Mouse (Mus musculus) hindbrain, embryonic 12.5 days (tissue): Measurements from ENCODE around the gene Nck2. TPM values are rescaled to one million over a fixed set of nuclear protein-coding genes. Genes with fewer than 3 reads are reported as not detected.

Experiments
- ATAC-seq: fragments of 200-750 bp; cut with Nextera tagmentation; 2 replicates; pipeline ENCODE4 v1.8.0; 2017; ENCODE audit warnings: moderate TSS enrichment; ENCODE audit not compliant: low FRiP score
- H3K27ac ChIP-seq: fragments of 300-500 bp; sonication (generic); 2 replicates; pipeline ENCODE4 v1.5.1; 2016; ENCODE audit warnings: mild to moderate bottlenecking
- H3K27me3 ChIP-seq: fragments of 300-500 bp; sonication (generic); 2 replicates; pipeline ENCODE4 v1.6.1; 2016; ENCODE audit warnings: mild to moderate bottlenecking
- H3K36me3 ChIP-seq: fragments of 300-500 bp; sonication (generic); 2 replicates; pipeline ENCODE4 v1.6.1; 2016; ENCODE audit warnings: mild to moderate bottlenecking
- H3K4me1 ChIP-seq: fragments of 300-500 bp; sonication (generic); 2 replicates; pipeline ENCODE4 v1.6.1; 2016
- H3K4me2 ChIP-seq: fragments of 300-500 bp; sonication (generic); replicated peaks from 2 replicates; pipeline ENCODE4 v1.6.1; 2016; ENCODE audit warnings: mild to moderate bottlenecking
- H3K4me3 ChIP-seq: fragments of 300-500 bp; sonication (generic); 2 replicates; pipeline ENCODE4 v1.5.1; 2016; ENCODE audit warnings: mild to moderate bottlenecking
- H3K9ac ChIP-seq: fragments of 300-500 bp; sonication (generic); 2 replicates; pipeline ENCODE4 v1.6.1; 2016; ENCODE audit warnings: mild to moderate bottlenecking, moderate library complexity
- H3K9me3 ChIP-seq: fragments of 300-500 bp; sonication (generic); replicated peaks from 2 replicates; pipeline ENCODE4 v1.6.1; 2016; ENCODE audit warnings: mild to moderate bottlenecking
- WGBS: fragments of 180-500 bp; shearing (Covaris S2); methylation state at CpG from one replicate; pipeline ENCODE4 v1.1.7; 2016; 5-methylcytosine and 5-hydroxymethylcytosine counted together
- polyA plus RNA-seq: library from polyadenylated mRNA; unstranded; fragments of >200 nt; fragmentation: Nextera tagmentation; extraction: Ambion mirVana; gene quantifications from 2 replicates; pipeline ENCODE4 v1.2.1, GENCODE M21; 2016

Nck2 gene
- polyA plus RNA-seq, 1 experiment from 2014 or later: 54.4 TPM

GRCm38 (mm10) chr1:43589001-43589400, 144.6 kb downstream of the Nck2 start:
- H3K27me3 ChIP-seq: no peaks in the 10 kb centered on the region
- no peak overlapping the region for H3K27ac ChIP-seq
- H3K4me2 ChIP-seq: no peak overlapping the region
- no peak for ATAC-seq
- H3K9ac ChIP-seq: no peak overlapping the region
- 0 out of 2 replicates have a peak, but pooled peaks cover 5% of the 10 kb centered on the region for H3K4me1 ChIP-seq
- no peak overlapping the region for H3K4me3 ChIP-seq
- 89% methylated on average over 1 of the region's 1 CpGs for WGBS
- H3K36me3 ChIP-seq: no peaks in the 10 kb centered on the region
- no peaks in the 10 kb centered on the region for H3K9me3 ChIP-seq

DNA sequence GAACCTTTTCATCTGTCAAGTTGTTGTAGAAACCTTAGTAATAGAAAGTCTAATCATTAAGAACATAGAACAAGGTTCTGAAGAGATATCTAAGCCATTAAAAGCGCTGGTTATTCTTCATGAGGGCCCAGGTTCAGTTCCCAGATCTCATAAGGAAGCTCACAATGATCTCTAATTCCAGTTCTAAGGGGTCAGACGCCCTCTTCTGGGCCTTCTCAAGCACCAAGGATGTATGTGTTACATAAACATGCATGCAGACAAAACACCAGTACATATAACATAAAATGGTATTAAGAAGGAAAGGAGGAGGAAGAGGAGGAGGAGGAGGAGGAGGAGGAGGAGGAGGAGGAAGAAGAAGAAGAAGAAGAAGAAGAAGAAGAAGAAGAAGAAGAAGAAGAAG, 145.5 kb downstream of the Nck2 start:
- H3K27me3 ChIP-seq: no peaks in the 10 kb centered on the region
- H3K9me3 ChIP-seq: no peaks in the 10 kb centered on the region
- ATAC-seq: no peak
- no peaks in the 10 kb centered on the region for H3K36me3 ChIP-seq
- 0 out of 2 replicates have a peak, but pooled peaks cover 5% of the 10 kb centered on the region for H3K4me1 ChIP-seq
- no peak overlapping the region for H3K27ac ChIP-seq
- H3K4me3 ChIP-seq: no peak overlapping the region
- WGBS: 55% methylated on average over 2 of the region's 2 CpGs
- H3K9ac ChIP-seq: no peak overlapping the region
- no peak overlapping the region for H3K4me2 ChIP-seq

DNA sequence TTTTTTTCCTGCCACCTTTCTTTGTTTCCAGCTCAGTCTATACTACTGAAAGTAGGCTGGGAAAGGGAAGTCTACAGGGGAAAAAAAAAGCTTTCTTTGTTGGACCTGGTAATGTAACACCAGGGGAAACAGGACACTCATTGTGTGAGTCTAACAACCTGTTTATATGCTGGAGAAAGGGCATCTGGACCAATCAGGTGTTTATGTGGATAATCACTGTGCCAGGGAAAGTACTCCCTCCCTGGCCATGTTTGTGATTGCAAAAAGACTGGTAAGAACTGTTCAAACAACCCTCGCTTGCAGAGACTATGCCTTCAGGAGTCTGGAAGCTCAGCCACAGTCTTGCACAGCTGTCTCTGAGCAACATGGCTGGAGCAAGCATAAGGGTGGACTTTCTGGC, 146.3 kb downstream of the Nck2 start:
- 53% methylated on average over 1 of the region's 1 CpGs for WGBS
- ATAC-seq: no peak
- no peaks in the 10 kb centered on the region for H3K36me3 ChIP-seq
- H3K27ac ChIP-seq: no peak overlapping the region
- no peak overlapping the region for H3K4me2 ChIP-seq
- H3K4me3 ChIP-seq: no peak overlapping the region
- peaks cover 9% of the 10 kb centered on the region; the same call in 1 of the 2 replicates for H3K4me1 ChIP-seq
- no peaks in the 10 kb centered on the region for H3K27me3 ChIP-seq
- H3K9ac ChIP-seq: no peak overlapping the region
- H3K9me3 ChIP-seq: no peaks in the 10 kb centered on the region

DNA sequence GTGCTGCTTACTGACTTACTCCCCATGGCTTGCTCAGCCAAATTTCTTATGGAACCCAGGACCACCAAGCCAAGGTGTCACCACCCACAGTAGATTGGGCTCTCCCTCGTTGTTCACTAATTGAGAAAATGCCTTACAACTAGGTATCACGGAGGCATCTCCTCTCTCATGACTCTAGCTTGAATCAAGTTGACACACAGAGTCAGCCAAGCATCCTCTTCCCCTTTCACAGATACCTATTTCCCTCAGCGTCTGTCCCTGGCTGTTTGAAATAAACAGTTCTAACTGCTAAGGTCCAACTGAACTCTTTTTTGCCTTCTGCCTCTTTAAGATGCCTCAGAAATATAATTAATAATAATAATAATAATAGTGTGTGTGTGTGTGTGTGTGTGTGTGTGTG, 148.7 kb downstream of the Nck2 start:
- WGBS: 79% methylated on average over 3 of the region's 3 CpGs
- H3K9ac ChIP-seq: no peak overlapping the region
- ATAC-seq: no peak
- peaks cover 9% of the 10 kb centered on the region; the same call in 1 of the 2 replicates for H3K4me1 ChIP-seq
- H3K9me3 ChIP-seq: no peaks in the 10 kb centered on the region
- no peak overlapping the region for H3K27ac ChIP-seq
- no peaks in the 10 kb centered on the region for H3K27me3 ChIP-seq
- no peak overlapping the region for H3K4me3 ChIP-seq
- H3K4me2 ChIP-seq: no peak overlapping the region
- no peaks in the 10 kb centered on the region for H3K36me3 ChIP-seq

- ATAC-seq: no peak
- no peak overlapping the region for H3K27ac ChIP-seq
Measured at GRCm38 (mm10) chr1:43594738-43595137, 150.4 kb downstream of the Nck2 start.

GRCm38 (mm10) chr1:43597731-43598130, 153.4 kb downstream of the Nck2 start:
- H3K9me3 ChIP-seq: no peaks in the 10 kb centered on the region
- no peaks in the 10 kb centered on the region for H3K27me3 ChIP-seq
- ATAC-seq: no peak
- no peaks in the 10 kb centered on the region for H3K36me3 ChIP-seq
- no peak overlapping the region for H3K4me3 ChIP-seq
- H3K4me2 ChIP-seq: no peak overlapping the region
- peaks cover 4% of the 10 kb centered on the region; the same call in 1 of the 2 replicates for H3K4me1 ChIP-seq
- H3K27ac ChIP-seq: no peak overlapping the region
- no peak overlapping the region for H3K9ac ChIP-seq

More at GRCm38 (mm10) chr1:43594738-43595137, 150.4 kb downstream of the Nck2 start:
- Histone ChIP-seq H3K4me2 (no peak overlapping the region), H3K9ac (no peak overlapping the region), H3K27me3 (no peaks in the 10 kb centered on the region), H3K9me3 (no peaks in the 10 kb centered on the region), H3K36me3 (no peaks in the 10 kb centered on the region), H3K4me1 (peaks cover 9% of the 10 kb centered on the region; the same call in 1 of the 2 replicates), H3K4me3 (no peak overlapping the region)
- WGBS: 74% methylated on average over 4 of the region's 4 CpGs

GRCm38 (mm10) chr1:43599483-43599882, 155.1 kb downstream of the Nck2 start:
- Histone ChIP-seq H3K27ac (no peak overlapping the region), H3K4me3 (no peak overlapping the region), H3K4me2 (no peak overlapping the region), H3K36me3 (no peaks in the 10 kb centered on the region), H3K9ac (no peak overlapping the region), H3K27me3 (no peaks in the 10 kb centered on the region), H3K4me1 (peaks cover 4% of the 10 kb centered on the region; the same call in 1 of the 2 replicates), H3K9me3 (no peaks in the 10 kb centered on the region)
- ATAC-seq: no peak

DNA sequence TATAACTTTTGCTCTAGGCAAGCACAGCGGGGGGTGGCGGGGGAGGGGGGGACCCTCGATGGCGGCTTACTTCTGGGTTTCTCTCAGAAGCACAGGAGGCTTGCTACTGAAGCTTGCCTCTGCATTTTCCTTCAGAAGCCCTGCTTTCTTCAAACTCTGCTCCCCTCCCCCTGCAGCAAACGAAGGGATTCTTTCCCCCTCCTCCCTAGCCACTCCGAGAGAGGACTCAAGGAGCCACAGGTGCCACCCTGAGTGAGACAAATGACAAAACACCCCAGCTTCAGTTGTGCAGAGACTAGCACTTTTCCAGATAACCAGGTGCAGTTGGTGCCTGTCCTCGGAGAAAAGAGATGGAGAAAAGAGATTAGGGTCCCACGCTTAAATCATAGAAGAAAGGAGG, 156.7 kb downstream of the Nck2 start:
- Histone ChIP-seq H3K4me1 (no peaks in the 10 kb centered on the region), H3K27me3 (no peaks in the 10 kb centered on the region), H3K36me3 (no peaks in the 10 kb centered on the region), H3K4me2 (no peak overlapping the region), H3K27ac (no peak overlapping the region), H3K9ac (no peak overlapping the region), H3K4me3 (no peak overlapping the region), H3K9me3 (no peaks in the 10 kb centered on the region)
- WGBS: 58% methylated on average over 8 of the region's 8 CpGs
- ATAC-seq: no peak

DNA sequence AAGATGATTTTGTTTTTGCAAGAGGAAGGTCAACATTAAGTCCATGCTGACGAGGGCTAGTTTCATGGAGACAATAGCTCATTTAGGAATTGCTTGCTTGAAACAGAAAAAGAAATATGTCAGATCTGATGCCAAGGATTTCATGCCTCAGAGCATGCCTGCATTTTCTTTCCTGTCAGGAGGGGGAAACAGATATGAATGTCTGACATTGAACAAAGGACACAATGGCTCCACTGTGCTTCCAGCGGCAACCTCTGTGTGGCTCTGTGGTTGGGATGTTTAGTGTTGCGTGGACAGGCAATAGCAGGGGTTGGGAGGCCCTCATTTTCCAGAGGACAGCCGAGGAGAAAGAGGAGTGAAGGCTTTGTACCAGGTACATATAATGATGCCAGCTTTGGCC, 171.6 kb downstream of the Nck2 start:
- H3K27me3 ChIP-seq: no peaks in the 10 kb centered on the region
- H3K36me3 ChIP-seq: no peaks in the 10 kb centered on the region
- peak; percentile 68; the same call in 1 of the 2 replicates for ATAC-seq
- no peak overlapping the region for H3K4me3 ChIP-seq
- 34% methylated on average over 4 of the region's 4 CpGs for WGBS
- H3K9me3 ChIP-seq: no peaks in the 10 kb centered on the region
- no peak overlapping the region for H3K9ac ChIP-seq
- peak overlapping the region; percentile 52; the same call in 1 of the 2 replicates for H3K27ac ChIP-seq
- H3K4me2 ChIP-seq: no peak overlapping the region
- H3K4me1 ChIP-seq: 0 out of 2 replicates have a peak, but pooled peaks cover 5% of the 10 kb centered on the region

Other genes starting within 250 kb of the Nck2 start
- 11.8 and 13.6 TPM in 2 replicates for gene Fhl2, start 247.6 kb upstream of the Nck2 start, polyA plus RNA-seq